In genomic region chr7:144506807-144507206, GRCm38 (mm10) we compare ENCODE assay signal across 29 mouse cellular contexts. TPM values are rescaled to one million over a fixed set of nuclear protein-coding genes. Genes with fewer than 3 reads are reported as not detected.
DNase-seq lines count a peak whose midpoint lies in the region; ATAC-seq and TF ChIP-seq lines count a peak whose summit lies in the region.
"Had no signal": no experiment of that assay in that cellular context is flagged by ENCODE, and none has a peak within 500 bp of the region (broad histone marks: within the 10 kb centered on the region; RNA-seq: fewer than 3 reads in every experiment).

No protein-coding gene starts in this region.

- no peaks in the 10 kb centered on the region for H3K9me3 ChIP-seq in MEL (replicated peaks; ENCODE audit: insufficient read depth, low read length)
- no peaks in the 10 kb centered on the region for H3K9me3 ChIP-seq in liver, embryonic 12.5 days (replicated peaks)
- H3K9me3 ChIP-seq: embryonic facial prominence, embryonic 12.5 days; embryonic facial prominence, embryonic 15.5 days; forebrain, embryonic 10.5 days; forebrain, embryonic 13.5 days; heart, embryonic 12.5 days; heart, embryonic 15.5 days; hindbrain, embryonic 10.5 days; hindbrain, embryonic 13.5 days had no signal

- no peak for ATAC-seq in liver, embryonic 12.5 days
- ATAC-seq in megakaryocyte progenitor cell, adult 5-6 weeks (replicated peaks; ENCODE audit: poor library complexity): peak; percentile 52
- no peak for ATAC-seq in inflammation-experienced regulatory T-cells, adult 6 months
- ATAC-seq in erythroblast, adult 5-6 weeks (replicated peaks; ENCODE audit: low FRiP score, poor library complexity, severe bottlenecking): no peak
- ATAC-seq: forebrain, embryonic 13.5 days; forebrain, embryonic 16.5 days; hindbrain, embryonic 16.5 days; intestine, embryonic 16.5 days had no signal

- H3K4me3 ChIP-seq in MEL (ENCODE audit: control insufficient read depth in 1 of 2, insufficient read depth in 1 of 2, low read depth in 2 of 2, low read length in 2 of 2): no peak overlapping the region
- H3K4me3 ChIP-seq in liver, embryonic 12.5 days: no peak overlapping the region
- H3K4me3 ChIP-seq: embryonic facial prominence, embryonic 12.5 days; embryonic facial prominence, embryonic 15.5 days; erythroblast, embryonic 14.5 days; forebrain, embryonic 10.5 days; forebrain, embryonic 13.5 days; heart, embryonic 12.5 days; heart, embryonic 15.5 days; hindbrain, embryonic 10.5 days; hindbrain, embryonic 13.5 days had no signal

- H3K9ac ChIP-seq in MEL (ENCODE audit: control insufficient read depth, low read depth, low read length, poor library complexity, severe bottlenecking): no peak overlapping the region
- no peak overlapping the region for H3K9ac ChIP-seq in liver, embryonic 12.5 days
- H3K9ac ChIP-seq: embryonic facial prominence, embryonic 12.5 days; embryonic facial prominence, embryonic 15.5 days; forebrain, embryonic 13.5 days; heart, embryonic 12.5 days; heart, embryonic 15.5 days; hindbrain, embryonic 13.5 days had no signal

- peak overlapping the region; percentile 37; the same call in 1 of the 2 replicates for H3K27ac ChIP-seq in MEL (ENCODE audit: control insufficient read depth, low read depth, low read length)
- peak overlapping the region; percentile 25; the same call in 1 of the 2 replicates for H3K27ac ChIP-seq in liver, embryonic 12.5 days
- H3K27ac ChIP-seq: embryonic facial prominence, embryonic 12.5 days; embryonic facial prominence, embryonic 15.5 days; forebrain, embryonic 10.5 days; forebrain, embryonic 13.5 days; heart, embryonic 15.5 days; hindbrain, embryonic 10.5 days; hindbrain, embryonic 13.5 days had no signal

- peaks cover 12 to 17% of the 10 kb centered on the region in 2 experiments for H3K4me1 ChIP-seq in MEL (ENCODE audit: control insufficient read depth in 1 of 2, insufficient read depth in 2 of 2, low read length in 2 of 2)
- H3K4me1 ChIP-seq in liver, embryonic 12.5 days: peaks cover 37% of the 10 kb centered on the region
- H3K4me1 ChIP-seq: embryonic facial prominence, embryonic 12.5 days; embryonic facial prominence, embryonic 15.5 days; forebrain, embryonic 10.5 days; forebrain, embryonic 13.5 days; heart, embryonic 12.5 days; heart, embryonic 15.5 days; hindbrain, embryonic 10.5 days; hindbrain, embryonic 13.5 days had no signal

- peak; percentile 94 to 96 for TF ChIP-seq EP300 in MEL (IDR thresholded peaks at IDR 0.05; ENCODE audit: low read depth in 1 of 2, low read length in 2 of 2)

- TF ChIP-seq RAD21 in MEL (IDR thresholded peaks at IDR 0.05; ENCODE audit: low read depth, low read length): no peak

- no peak for TF ChIP-seq CTCF in MEL (IDR thresholded peaks at IDR 0.05 in 2 of 3, conservative IDR thresholded peaks at IDR 0.05 in 1 of 3; ENCODE audit: control insufficient read depth in 1 of 3, insufficient read depth in 1 of 3, low read depth in 2 of 3, low read length in 3 of 3, poor library complexity in 1 of 3, severe bottlenecking in 1 of 3)

- H3K4me2 ChIP-seq in liver, embryonic 12.5 days: no peak overlapping the region
- H3K4me2 ChIP-seq: embryonic facial prominence, embryonic 12.5 days; embryonic facial prominence, embryonic 15.5 days; forebrain, embryonic 13.5 days; heart, embryonic 12.5 days; heart, embryonic 15.5 days; hindbrain, embryonic 13.5 days had no signal

- WGBS in liver, embryonic 12.5 days (ENCODE audit: insufficient replicate concordance): 50% methylated on average over 1 of the region's 1 CpGs

- no peak for TF ChIP-seq POLR2A in MEL (IDR thresholded peaks at IDR 0.05; ENCODE audit: control insufficient read depth in 1 of 2, insufficient read depth in 1 of 2, low read depth in 1 of 2, low read length in 2 of 2, poor library complexity in 1 of 2)

- peak; percentile 40 for DNase-seq in 416B (ENCODE audit: low read depth)
- peak; percentile 64 for DNase-seq in MEL (ENCODE audit: low read depth, low spot score)
- DNase-seq in cerebellum, postnatal 4 days (ENCODE audit: low spot score in 2 of 2): no peak
- DNase-seq: adrenal gland, adult 8-10 months; adrenal gland, postnatal 25 days; cerebellum, adult 11-12 months; cerebellum, adult 8-10 months; cerebellum, postnatal 10 days; cerebellum, postnatal 36 days; gastrocnemius, postnatal 10 days; gastrocnemius, postnatal 36 days; heart, postnatal 10 days; heart, postnatal 36 days had no signal

- peaks cover 6 to 20% of the 10 kb centered on the region in 2 experiments for H3K36me3 ChIP-seq in MEL (ENCODE audit: control insufficient read depth in 1 of 2, insufficient read depth in 2 of 2, low read length in 2 of 2)
- H3K36me3 ChIP-seq in liver, embryonic 12.5 days: peaks cover 99% of the 10 kb centered on the region

- no peaks in the 10 kb centered on the region for H3K79me2 ChIP-seq in MEL (ENCODE audit: control insufficient read depth, insufficient read depth, low read length, poor library complexity)

- no peaks in the 10 kb centered on the region for H3K27me3 ChIP-seq in MEL (ENCODE audit: control insufficient read depth in 1 of 2, insufficient read depth in 2 of 2, low read length in 2 of 2)
- no peaks in the 10 kb centered on the region for H3K27me3 ChIP-seq in liver, embryonic 12.5 days (replicated peaks)
- H3K27me3 ChIP-seq: embryonic facial prominence, embryonic 12.5 days; embryonic facial prominence, embryonic 15.5 days; forebrain, embryonic 13.5 days; heart, embryonic 12.5 days; heart, embryonic 15.5 days; hindbrain, embryonic 13.5 days had no signal

TF ChIP-seq in MEL, 35 proteins besides CTCF, POLR2A, EP300 and RAD21 (continues in another document):
- TF ChIP-seq KAT2A (conservative IDR thresholded peaks at IDR 0.05; ENCODE audit: low read depth, low read length) (no peak), ZNF384 (IDR thresholded peaks at IDR 0.05; ENCODE audit: low read depth, low read length) (no peak), JUND (IDR thresholded peaks at IDR 0.05; ENCODE audit: low read depth, low read length) (no peak), UBTF (IDR thresholded peaks at IDR 0.05; ENCODE audit: borderline replicate concordance, insufficient read depth, low read depth, low read length) (no peak), MYC (IDR thresholded peaks at IDR 0.05; ENCODE audit: low read depth, low read length) (no peak), USF1 (IDR thresholded peaks at IDR 0.05; ENCODE audit: low read depth, low read length) (no peak), SIN3A (IDR thresholded peaks at IDR 0.05; ENCODE audit: low read length) (peak; percentile 86), NELFE (IDR thresholded peaks at IDR 0.05; ENCODE audit: low read depth, low read length) (no peak), NRF1 (IDR thresholded peaks at IDR 0.05; ENCODE audit: insufficient read depth, low read depth, low read length, poor library complexity, severe bottlenecking) (no peak), ZMIZ1 (IDR thresholded peaks at IDR 0.05; ENCODE audit: low read depth, low read length) (no peak), CHD2 (IDR thresholded peaks at IDR 0.05; ENCODE audit: low read length) (no peak), BHLHE40 (IDR thresholded peaks at IDR 0.05; ENCODE audit: borderline replicate concordance, low read depth, low read length) (no peak; the same call in 1 of the 2 replicates), USF2 (IDR thresholded peaks at IDR 0.05; ENCODE audit: borderline replicate concordance in 1 of 2, insufficient read depth in 1 of 2, low read depth in 1 of 2, low read length in 2 of 2) (no peak), MAX (IDR thresholded peaks at IDR 0.05; ENCODE audit: low read length) (no peak; the same call in 1 of the 2 replicates), MYB (IDR thresholded peaks at IDR 0.05; ENCODE audit: low read depth, low read length) (no peak; the same call in 1 of the 2 replicates), GABPA (IDR thresholded peaks at IDR 0.05; ENCODE audit: low read depth, low read length) (no peak), MEF2A (IDR thresholded peaks at IDR 0.05; ENCODE audit: extremely low read depth, insufficient replicate concordance, low read depth, low read length, poor library complexity, severe bottlenecking) (no peak), HCFC1 (IDR thresholded peaks at IDR 0.05; ENCODE audit: low read depth, low read length) (no peak), TAL1 (IDR thresholded peaks at IDR 0.05; ENCODE audit: low read length) (peak; percentile 72), E2F4 (IDR thresholded peaks at IDR 0.05; ENCODE audit: borderline replicate concordance, low read depth, low read length) (no peak), ZC3H11A (IDR thresholded peaks at IDR 0.05; ENCODE audit: low read depth, low read length) (no peak), ELF1 (IDR thresholded peaks at IDR 0.05; ENCODE audit: low read depth, low read length) (no peak), ZKSCAN1 (IDR thresholded peaks at IDR 0.05; ENCODE audit: low read depth, low read length) (no peak), MXI1 (IDR thresholded peaks at IDR 0.05; ENCODE audit: low read depth, low read length) (0 out of 2 replicates have a peak, but pooled peaks have one; percentile 23), POLR2AphosphoS2 (IDR thresholded peaks at IDR 0.05; ENCODE audit: low read length) (no peak)

RNA-seq across cellular contexts. Expression of gene Cttn, which starts 36.0 kb away (rescaled TPM):
- total RNA-seq in MEL (2012; rRNA removed): 35.5 and 38.4 TPM in 2 replicates
- polyA plus RNA-seq in MEL (2012; ENCODE audit: insufficient read depth in 1 of 2, insufficient read length in 2 of 2, low read depth in 1 of 2, low replicate concordance in 2 of 2, missing spikeins in 1 of 2): 10 to 100 TPM in 1 of 2 experiments, not detected in 1; 95.0 TPM
- 61.7 and 65.3 TPM in 2 replicates for polyA plus RNA-seq in liver, embryonic 12.5 days (2016; fragmentation: Nextera tagmentation; extraction: Ambion mirVana)
- 0.73 and 3.1 TPM in 2 replicates for total RNA-seq in megakaryocyte progenitor cell, adult 5-6 weeks (2015)
- total RNA-seq in megakaryocyte progenitor cell, adult 5-6 weeks (2017): 7.9 and 13.0 TPM in 2 replicates
- polyA plus RNA-seq in inflammation-experienced regulatory T-cells, adult 6 months (2017; shearing (Covaris generic)): 1 to 10 TPM; 2.3 to 5.5 (median 4.5) TPM
- total RNA-seq in erythroblast, adult 5-6 weeks (2015; ENCODE audit: low replicate concordance): 1.2 and 2.1 TPM in 2 replicates
- total RNA-seq in erythroblast, adult 5-6 weeks (2017; ENCODE audit: low replicate concordance): 7.9 and 11.7 TPM in 2 replicates

RNA-seq across cellular contexts. Expression of gene Ppfia1, which starts 46.7 kb away (rescaled TPM):
- 38.5 and 43.1 TPM in 2 replicates for total RNA-seq in MEL (2012; rRNA removed)
- polyA plus RNA-seq in MEL (2012; ENCODE audit: insufficient read depth in 1 of 2, insufficient read length in 2 of 2, low read depth in 1 of 2, low replicate concordance in 2 of 2, missing spikeins in 1 of 2): 10 to 100 TPM in 1 of 2 experiments, not detected in 1; 53.1 TPM
- 29.1 and 29.9 TPM in 2 replicates for polyA plus RNA-seq in liver, embryonic 12.5 days (2016; fragmentation: Nextera tagmentation; extraction: Ambion mirVana)
- total RNA-seq in megakaryocyte progenitor cell, adult 5-6 weeks (2015): 54.2 and 59.0 TPM in 2 replicates
- total RNA-seq in megakaryocyte progenitor cell, adult 5-6 weeks (2017): 29.6 and 51.7 TPM in 2 replicates
- polyA plus RNA-seq in inflammation-experienced regulatory T-cells, adult 6 months (2017; shearing (Covaris generic)): 10 to 100 TPM; 13.8 to 29.4 (median 21.1) TPM
- total RNA-seq in erythroblast, adult 5-6 weeks (2015; ENCODE audit: low replicate concordance): 21.3 and 40.3 TPM in 2 replicates
- 19.7 and 31.7 TPM in 2 replicates for total RNA-seq in erythroblast, adult 5-6 weeks (2017; ENCODE audit: low replicate concordance)

Comparison
In these comparisons a context has a peak if more than half of its experiments do, and no peak if none do; other contexts are left out.
1. DNase-seq: peak in 416B (single experiment) and MEL (single experiment); none in cerebellum, postnatal 4 days (0 of 2).